ENCODE assay signal across 22 mouse cellular contexts in genomic region chr14:18618603-18619002, GRCm38 (mm10).
DNase-seq lines count a peak whose midpoint lies in the region; ATAC-seq and TF ChIP-seq lines count a peak whose summit lies in the region.
"Had no signal": no experiment of that assay in that cellular context is flagged by ENCODE, and none has a peak within 500 bp of the region (broad histone marks: within the 10 kb centered on the region; RNA-seq: fewer than 3 reads in every experiment).

No protein-coding gene starts in this region.

- no peaks in the 10 kb centered on the region for H3K27me3 ChIP-seq in liver, postnatal 0 days (ENCODE audit: insufficient read depth, low read length)
- H3K27me3 ChIP-seq: embryonic facial prominence, embryonic 12.5 days; forebrain, embryonic 12.5 days; heart, embryonic 13.5 days; hindbrain, embryonic 15.5 days had no signal

- no peak overlapping the region for H3K9ac ChIP-seq in liver, postnatal 0 days (replicated peaks)
- H3K9ac ChIP-seq: embryonic facial prominence, embryonic 12.5 days; forebrain, embryonic 12.5 days; heart, embryonic 13.5 days; hindbrain, embryonic 15.5 days had no signal

- no peaks in the 10 kb centered on the region for H3K36me3 ChIP-seq in liver, postnatal 0 days (replicated peaks; ENCODE audit: insufficient read depth, low read length)
- H3K36me3 ChIP-seq: embryonic facial prominence, embryonic 12.5 days; forebrain, embryonic 12.5 days; heart, embryonic 13.5 days; hindbrain, embryonic 15.5 days had no signal

- no peak for ATAC-seq in liver, postnatal 0 days
- ATAC-seq: forebrain, embryonic 16.5 days had no signal

- H3K9me3 ChIP-seq in liver, postnatal 0 days (ENCODE audit: low read length), result no peaks in the 10 kb centered on the region
- H3K9me3 ChIP-seq: embryonic facial prominence, embryonic 12.5 days; forebrain, embryonic 12.5 days; heart, embryonic 13.5 days; hindbrain, embryonic 15.5 days had no signal

- TF ChIP-seq CTCF in left cerebral cortex, adult 2 months (IDR thresholded peaks at IDR 0.05), result no peak
- TF ChIP-seq CTCF in cortical plate, adult 2 months (IDR thresholded peaks at IDR 0.05; ENCODE audit: extremely low read depth, insufficient read depth, low read length), result no peak
- TF ChIP-seq CTCF in liver, postnatal 0 days (IDR thresholded peaks at IDR 0.05; ENCODE audit: low read depth), result no peak

- DNase-seq in left cerebral cortex, adult 2 months (ENCODE audit: extremely low spot score in 1 of 2, low spot score in 2 of 2), result no peak
- no peak for DNase-seq in left cerebral cortex, postnatal 4 days
- DNase-seq in urinary bladder, adult 18-20 months (ENCODE audit: low spot score in 2 of 2), result peak; percentile 8 to 10
- DNase-seq in urinary bladder, postnatal 25 days (ENCODE audit: low spot score), result no peak
- DNase-seq in skeletal muscle tissue, adult 2 months (ENCODE audit: low read depth, low spot score), result peak; percentile 4
- no peak for DNase-seq in thymus, postnatal 14 days
- no peak for DNase-seq in liver, postnatal 0 days
- DNase-seq: adrenal gland, adult 8-10 months; adrenal gland, postnatal 36 days; cerebellum, adult 11 months; cerebellum, adult 8-10 months; cerebellum, postnatal 14 days; gastrocnemius, adult 2 months; gastrocnemius, postnatal 25 days; heart, adult 11 months; heart, postnatal 36 days had no signal

- peak overlapping the region; percentile 66 for H3K27ac ChIP-seq in left cerebral cortex, adult 2 months
- H3K27ac ChIP-seq in cortical plate, adult 2 months (ENCODE audit: insufficient read depth, low read length), result peak overlapping the region; percentile 90
- no peak overlapping the region for H3K27ac ChIP-seq in liver, postnatal 0 days (ENCODE audit: low read depth)
- H3K27ac ChIP-seq: embryonic facial prominence, embryonic 12.5 days; forebrain, embryonic 12.5 days; gastrocnemius, adult 2 months; heart, embryonic 13.5 days; hindbrain, embryonic 15.5 days had no signal

- H3K4me3 ChIP-seq in left cerebral cortex, adult 2 months, result no peak overlapping the region
- H3K4me3 ChIP-seq in cortical plate, adult 2 months (ENCODE audit: insufficient read depth, low read length), result no peak overlapping the region
- no peak overlapping the region for H3K4me3 ChIP-seq in liver, postnatal 0 days (ENCODE audit: low read depth, low read length)
- H3K4me3 ChIP-seq: embryonic facial prominence, embryonic 12.5 days; forebrain, embryonic 12.5 days; gastrocnemius, adult 2 months; heart, embryonic 13.5 days; hindbrain, embryonic 15.5 days had no signal

- 51% methylated on average over 2 of the region's 2 CpGs for WGBS in liver, postnatal 0 days (ENCODE audit: insufficient replicate concordance)

- no peak overlapping the region for H3K4me2 ChIP-seq in liver, postnatal 0 days (ENCODE audit: low read depth, low read length)
- H3K4me2 ChIP-seq: embryonic facial prominence, embryonic 12.5 days; forebrain, embryonic 12.5 days; heart, embryonic 13.5 days; hindbrain, embryonic 15.5 days had no signal

- no peak for TF ChIP-seq POLR2A in cortical plate, adult 2 months (IDR thresholded peaks at IDR 0.05; ENCODE audit: extremely low read depth, insufficient read depth, low read length)

- peaks cover 5% of the 10 kb centered on the region; the same call in 1 of the 2 replicates for H3K4me1 ChIP-seq in cortical plate, adult 2 months (ENCODE audit: control insufficient read depth, insufficient read depth, low read length)
- no peaks in the 10 kb centered on the region for H3K4me1 ChIP-seq in liver, postnatal 0 days (ENCODE audit: insufficient read depth)
- H3K4me1 ChIP-seq: embryonic facial prominence, embryonic 12.5 days; forebrain, embryonic 12.5 days; heart, embryonic 13.5 days; hindbrain, embryonic 15.5 days had no signal

- TF ChIP-seq EP300 in liver, postnatal 0 days (IDR thresholded peaks at IDR 0.05; ENCODE audit: low read depth), result no peak

- intact Hi-C loops in left cerebral cortex, adult 2 months (cut with DNase I), result loop anchor here (2.0 kb wide), 1 partner anchor 72 kb away; no protein-coding TSS in a partner anchor
- intact Hi-C loops in left cerebral cortex, postnatal 4 days (cut with DNase I), result no loop called here

Comparison
In these comparisons a context has a peak if more than half of its experiments do, and no peak if none do; other contexts are left out.
1. DNase-seq: peak in urinary bladder, adult 18-20 months (2 of 2) and skeletal muscle tissue, adult 2 months (single experiment); none in left cerebral cortex, adult 2 months (0 of 2), left cerebral cortex, postnatal 4 days (single experiment), urinary bladder, postnatal 25 days (single experiment), thymus, postnatal 14 days (single experiment) and liver, postnatal 0 days (single experiment).